Mouse (Mus musculus): ENCODE measurements around the gene Map1b. TPM values are rescaled to one million over a fixed set of nuclear protein-coding genes. Genes with fewer than 3 reads are reported as not detected.

Map1b gene
- polyA plus RNA-seq, 1 experiment from 2014 or later = 3.0 TPM

- no peaks in the 10 kb centered on the region for H3K36me3 ChIP-seq (replicated peaks)
- no peak overlapping the region for H3K27ac ChIP-seq (replicated peaks)
- 56% methylated on average over 12 of the region's 12 CpGs for WGBS (ENCODE audit: insufficient replicate concordance)
- H3K9ac ChIP-seq = no peak overlapping the region
- no peaks in the 10 kb centered on the region for H3K9me3 ChIP-seq (replicated peaks)
- H3K4me3 ChIP-seq (replicated peaks) = no peak overlapping the region
- no peaks in the 10 kb centered on the region for H3K4me1 ChIP-seq (replicated peaks)
- no peak overlapping the region for H3K4me2 ChIP-seq
- ATAC-seq (ENCODE audit: insufficient read depth) = no peak
- H3K27me3 ChIP-seq = no peaks in the 10 kb centered on the region
Measured at GRCm38 (mm10) chr13:99550679-99551369, 34.5 kb upstream of the Map1b start.

GRCm38 (mm10) chr13:99550060-99550459, 33.7 kb upstream of the Map1b start:
- ATAC-seq (ENCODE audit: insufficient read depth) = no peak
- no peaks in the 10 kb centered on the region for H3K9me3 ChIP-seq (replicated peaks)
- H3K9ac ChIP-seq = no peak overlapping the region
- no peaks in the 10 kb centered on the region for H3K27me3 ChIP-seq
- no peaks in the 10 kb centered on the region for H3K36me3 ChIP-seq (replicated peaks)
- no peaks in the 10 kb centered on the region for H3K4me1 ChIP-seq (replicated peaks)
- no peak overlapping the region for H3K27ac ChIP-seq (replicated peaks)
- no peak overlapping the region for H3K4me3 ChIP-seq (replicated peaks)
- H3K4me2 ChIP-seq = no peak overlapping the region
- WGBS (ENCODE audit: insufficient replicate concordance) = 68% methylated on average over 4 of the region's 4 CpGs

- Histone ChIP-seq H3K4me1 (replicated peaks) (no peaks in the 10 kb centered on the region), H3K9me3 (replicated peaks) (no peaks in the 10 kb centered on the region), H3K9ac (no peak overlapping the region), H3K4me2 (no peak overlapping the region), H3K4me3 (replicated peaks) (no peak overlapping the region), H3K27ac (replicated peaks) (no peak overlapping the region), H3K36me3 (replicated peaks) (no peaks in the 10 kb centered on the region), H3K27me3 (no peaks in the 10 kb centered on the region)
- 49% methylated on average over 9 of the region's 9 CpGs for WGBS (ENCODE audit: insufficient replicate concordance)
- no peak for ATAC-seq (ENCODE audit: insufficient read depth)
Measured at GRCm38 (mm10) chr13:99549584-99549983, 33.2 kb upstream of the Map1b start.

- Histone ChIP-seq H3K4me3 (replicated peaks) (no peak overlapping the region), H3K27ac (replicated peaks) (no peak overlapping the region), H3K9ac (no peak overlapping the region), H3K4me2 (no peak overlapping the region), H3K9me3 (replicated peaks) (no peaks in the 10 kb centered on the region), H3K4me1 (replicated peaks) (no peaks in the 10 kb centered on the region), H3K36me3 (replicated peaks) (no peaks in the 10 kb centered on the region), H3K27me3 (no peaks in the 10 kb centered on the region)
- WGBS (ENCODE audit: insufficient replicate concordance) = 77% methylated on average over 5 of the region's 5 CpGs
- ATAC-seq (ENCODE audit: insufficient read depth) = no peak
Measured at GRCm38 (mm10) chr13:99546832-99547231, 30.5 kb upstream of the Map1b start.

GRCm38 (mm10) chr13:99545201-99545600, 28.9 kb upstream of the Map1b start:
- no peaks in the 10 kb centered on the region for H3K9me3 ChIP-seq (replicated peaks)
- H3K4me2 ChIP-seq = no peak overlapping the region
- no peak for ATAC-seq (ENCODE audit: insufficient read depth)
- peaks cover 4% of the 10 kb centered on the region; the same call in 1 of the 2 replicates for H3K27me3 ChIP-seq
- no peaks in the 10 kb centered on the region for H3K36me3 ChIP-seq (replicated peaks)
- H3K4me3 ChIP-seq (replicated peaks) = no peak overlapping the region
- no peak overlapping the region for H3K9ac ChIP-seq
- H3K27ac ChIP-seq (replicated peaks) = no peak overlapping the region
- 38% methylated on average over 6 of the region's 6 CpGs for WGBS (ENCODE audit: insufficient replicate concordance)
- no peaks in the 10 kb centered on the region for H3K4me1 ChIP-seq (replicated peaks)

GRCm38 (mm10) chr13:99541429-99542267, 25.3 kb upstream of the Map1b start:
- no peak for ATAC-seq (ENCODE audit: insufficient read depth)
- peaks cover 4% of the 10 kb centered on the region; the same call in 1 of the 2 replicates for H3K27me3 ChIP-seq
- no peak overlapping the region for H3K27ac ChIP-seq (replicated peaks)
- no peaks in the 10 kb centered on the region for H3K4me1 ChIP-seq (replicated peaks)
- WGBS (ENCODE audit: insufficient replicate concordance) = 35% methylated on average over 21 of the region's 21 CpGs
- H3K36me3 ChIP-seq (replicated peaks) = no peaks in the 10 kb centered on the region
- H3K4me2 ChIP-seq = no peak overlapping the region
- no peak overlapping the region for H3K9ac ChIP-seq
- no peak overlapping the region for H3K4me3 ChIP-seq (replicated peaks)
- H3K9me3 ChIP-seq (replicated peaks) = no peaks in the 10 kb centered on the region

- Histone ChIP-seq H3K27ac (replicated peaks) (no peak overlapping the region), H3K27me3 (peaks cover 4% of the 10 kb centered on the region; the same call in 1 of the 2 replicates), H3K4me3 (replicated peaks) (no peak overlapping the region), H3K4me1 (replicated peaks) (no peaks in the 10 kb centered on the region), H3K4me2 (no peak overlapping the region), H3K9ac (no peak overlapping the region), H3K9me3 (replicated peaks) (no peaks in the 10 kb centered on the region), H3K36me3 (replicated peaks) (no peaks in the 10 kb centered on the region)
- WGBS (ENCODE audit: insufficient replicate concordance) = 32% methylated on average over 5 of the region's 5 CpGs
- ATAC-seq (ENCODE audit: insufficient read depth) = no peak
Measured at GRCm38 (mm10) chr13:99539288-99539687, 22.9 kb upstream of the Map1b start.

GRCm38 (mm10) chr13:99538851-99539250, 22.5 kb upstream of the Map1b start:
- H3K9me3 ChIP-seq (replicated peaks) = no peaks in the 10 kb centered on the region
- no peak overlapping the region for H3K4me3 ChIP-seq (replicated peaks)
- no peak overlapping the region for H3K4me2 ChIP-seq
- no peak for ATAC-seq (ENCODE audit: insufficient read depth)
- peaks cover 4% of the 10 kb centered on the region; the same call in 1 of the 2 replicates for H3K27me3 ChIP-seq
- no peaks in the 10 kb centered on the region for H3K36me3 ChIP-seq (replicated peaks)
- no peak overlapping the region for H3K27ac ChIP-seq (replicated peaks)
- WGBS (ENCODE audit: insufficient replicate concordance) = 64% methylated on average over 11 of the region's 11 CpGs
- H3K9ac ChIP-seq = no peak overlapping the region
- H3K4me1 ChIP-seq (replicated peaks) = no peaks in the 10 kb centered on the region

GRCm38 (mm10) chr13:99537908-99538513, 21.7 kb upstream of the Map1b start:
- H3K4me1 ChIP-seq (replicated peaks) = no peaks in the 10 kb centered on the region
- peaks cover 4% of the 10 kb centered on the region; the same call in 1 of the 2 replicates for H3K27me3 ChIP-seq
- H3K27ac ChIP-seq (replicated peaks) = no peak overlapping the region
- ATAC-seq (ENCODE audit: insufficient read depth) = no peak
- H3K4me2 ChIP-seq = no peak overlapping the region
- 38% methylated on average over 8 of the region's 8 CpGs for WGBS (ENCODE audit: insufficient replicate concordance)
- no peaks in the 10 kb centered on the region for H3K36me3 ChIP-seq (replicated peaks)
- H3K4me3 ChIP-seq (replicated peaks) = no peak overlapping the region
- no peaks in the 10 kb centered on the region for H3K9me3 ChIP-seq (replicated peaks)
- no peak overlapping the region for H3K9ac ChIP-seq

GRCm38 (mm10) chr13:99528456-99528855, 12.1 kb upstream of the Map1b start:
- Histone ChIP-seq H3K27ac (replicated peaks) (no peak overlapping the region), H3K4me2 (no peak overlapping the region), H3K27me3 (no peaks in the 10 kb centered on the region), H3K9me3 (replicated peaks) (no peaks in the 10 kb centered on the region), H3K4me1 (replicated peaks) (no peaks in the 10 kb centered on the region), H3K4me3 (replicated peaks) (no peak overlapping the region), H3K9ac (no peak overlapping the region), H3K36me3 (replicated peaks) (no peaks in the 10 kb centered on the region)
- WGBS (ENCODE audit: insufficient replicate concordance) = 46% methylated on average over 4 of the region's 4 CpGs
- ATAC-seq (ENCODE audit: insufficient read depth) = no peak

GRCm38 (mm10) chr13:99527936-99528335, 11.6 kb upstream of the Map1b start:
- H3K36me3 ChIP-seq (replicated peaks) = no peaks in the 10 kb centered on the region
- no peak for ATAC-seq (ENCODE audit: insufficient read depth)
- H3K9ac ChIP-seq = no peak overlapping the region

More at GRCm38 (mm10) chr13:99527936-99528335, 11.6 kb upstream of the Map1b start:
- H3K27ac ChIP-seq (replicated peaks) = no peak overlapping the region
- H3K27me3 ChIP-seq = no peaks in the 10 kb centered on the region
- no peak overlapping the region for H3K4me3 ChIP-seq (replicated peaks)
- no peak overlapping the region for H3K4me2 ChIP-seq
- H3K4me1 ChIP-seq (replicated peaks) = no peaks in the 10 kb centered on the region
- H3K9me3 ChIP-seq (replicated peaks) = no peaks in the 10 kb centered on the region
